21 mouse cellular contexts compared by ENCODE assay signal in the genomic region with DNA sequence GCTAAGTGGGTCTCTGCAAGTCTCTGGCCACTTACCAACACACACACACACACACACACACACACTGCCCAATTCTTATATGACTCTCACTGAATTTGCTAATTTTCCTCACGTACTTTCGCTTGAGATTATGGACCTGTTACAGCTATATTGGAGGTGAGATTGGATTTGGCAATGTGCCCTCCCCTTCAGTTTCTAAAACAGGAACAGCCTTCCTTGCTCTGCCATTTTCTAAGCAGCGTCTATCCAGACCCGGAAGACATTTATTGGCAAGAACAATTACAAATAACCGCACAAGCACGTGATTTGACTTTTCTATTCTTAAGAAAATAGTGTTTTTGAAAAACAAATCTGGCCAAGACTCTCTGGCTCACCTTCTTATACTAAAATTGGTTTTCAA.
"Had no signal": no experiment of that assay in that cellular context is flagged by ENCODE, and none has a peak within 500 bp of the region (broad histone marks: within the 10 kb centered on the region; RNA-seq: fewer than 3 reads in every experiment).

No protein-coding gene starts in this region.

- H3K4me3 ChIP-seq: lung, embryonic 15.5 days; megakaryocyte, embryonic 14.5 days; midbrain, embryonic 12.5 days; myocyte; neural tube, embryonic 13.5 days; neural tube, embryonic 15.5 days had no signal

- H3K9me3 ChIP-seq: lung, embryonic 15.5 days; megakaryocyte, embryonic 14.5 days; midbrain, embryonic 12.5 days; neural tube, embryonic 13.5 days; neural tube, embryonic 15.5 days had no signal

- H3K4me1 ChIP-seq: lung, embryonic 15.5 days; megakaryocyte, embryonic 14.5 days; neural tube, embryonic 13.5 days; neural tube, embryonic 15.5 days had no signal

- H3K4me2 ChIP-seq: lung, embryonic 15.5 days; midbrain, embryonic 12.5 days; neural tube, embryonic 13.5 days; neural tube, embryonic 15.5 days had no signal

- H3K27me3 ChIP-seq: lung, embryonic 15.5 days; megakaryocyte, embryonic 14.5 days; midbrain, embryonic 12.5 days; neural tube, embryonic 13.5 days; neural tube, embryonic 15.5 days had no signal

- H3K9ac ChIP-seq: lung, embryonic 15.5 days; midbrain, embryonic 12.5 days; neural tube, embryonic 13.5 days; neural tube, embryonic 15.5 days had no signal

- ATAC-seq: lung, postnatal 0 days; midbrain, embryonic 16.5 days had no signal

- H3K36me3 ChIP-seq: lung, embryonic 15.5 days; midbrain, embryonic 12.5 days had no signal

- H3K27ac ChIP-seq: lung, embryonic 15.5 days; macrophage; midbrain, embryonic 12.5 days; neural tube, embryonic 13.5 days; neural tube, embryonic 15.5 days had no signal

- DNase-seq: lung, adult 2 months; lung, postnatal 14 days; lung, postnatal 36 days; midbrain, embryonic 14.5 days; retina, postnatal 1 day; right cerebral cortex, adult 18-20 months; right cerebral cortex, postnatal 25 days; right cerebral cortex, postnatal 4 days; spleen, adult 18-20 months; thymus, adult 18-20 months; thymus, postnatal 14 days; thymus, postnatal 36 days had no signal
